Comparison of ENCODE assay signal across 28 mouse cellular contexts in genomic region chr12:102722966-102723365, GRCm38 (mm10). TPM values are rescaled to one million over a fixed set of nuclear protein-coding genes. Genes with fewer than 3 reads are reported as not detected.
DNase-seq lines count a peak whose midpoint lies in the region; ATAC-seq and TF ChIP-seq lines count a peak whose summit lies in the region.
"Had no signal": no experiment of that assay in that cellular context is flagged by ENCODE, and none has a peak within 500 bp of the region (broad histone marks: within the 10 kb centered on the region; RNA-seq: fewer than 3 reads in every experiment).

No protein-coding gene starts in this region.

- no peak for DNase-seq in kidney, adult 9 months
- DNase-seq in 3T3-L1 (ENCODE audit: low read depth, low spot score) (peak; percentile 42), 416B (ENCODE audit: low read depth) (peak; percentile 45), R1 (ENCODE audit: low read depth, low spot score) (peak; percentile 59)
- no peak for DNase-seq in heart, adult 2 months
- no peak for DNase-seq in limb, embryonic 10.5 days (ENCODE audit: low spot score)
- DNase-seq: adrenal gland, postnatal 14 days; cerebellum, adult 11-12 months; cerebellum, adult 9-10 months; cerebellum, postnatal 36 days; gastrocnemius, postnatal 36 days; kidney, adult 11 months had no signal

- peak overlapping the region; percentile 47; the same call in 1 of the 2 replicates for H3K27ac ChIP-seq in kidney, embryonic 15.5 days
- no peak overlapping the region for H3K27ac ChIP-seq in heart, adult 2 months
- no peak overlapping the region for H3K27ac ChIP-seq in limb, embryonic 10.5 days
- H3K27ac ChIP-seq: embryonic facial prominence, embryonic 15.5 days; hindbrain, embryonic 15.5 days had no signal

- H3K4me3 ChIP-seq in kidney, embryonic 15.5 days (replicated peaks): no peak overlapping the region
- H3K4me3 ChIP-seq in heart, adult 2 months: no peak overlapping the region
- H3K4me3 ChIP-seq in limb, embryonic 10.5 days: no peak overlapping the region
- H3K4me3 ChIP-seq: embryonic facial prominence, embryonic 15.5 days; erythroblast, embryonic 14.5 days; forebrain, embryonic 10.5 days; heart, embryonic 12.5 days; hindbrain, embryonic 15.5 days had no signal

- H3K79me2 ChIP-seq in heart, adult 2 months (replicated peaks; ENCODE audit: control insufficient read depth, insufficient read depth, low read length): no peaks in the 10 kb centered on the region

- no peak for TF ChIP-seq EP300 in heart, adult 2 months (IDR thresholded peaks at IDR 0.05; ENCODE audit: insufficient read depth, low read depth, low read length)

- H3K9me3 ChIP-seq in kidney, embryonic 15.5 days (replicated peaks): no peaks in the 10 kb centered on the region
- H3K9me3 ChIP-seq in limb, embryonic 10.5 days (replicated peaks): no peaks in the 10 kb centered on the region
- H3K9me3 ChIP-seq: embryonic facial prominence, embryonic 15.5 days; forebrain, embryonic 10.5 days; G1E; heart, embryonic 12.5 days; hindbrain, embryonic 15.5 days had no signal

- no peak overlapping the region for H3K4me2 ChIP-seq in kidney, embryonic 15.5 days
- H3K4me2 ChIP-seq: embryonic facial prominence, embryonic 15.5 days; heart, embryonic 12.5 days; hindbrain, embryonic 15.5 days had no signal

- no peak for TF ChIP-seq CTCF in heart, adult 2 months (IDR thresholded peaks at IDR 0.05)

- intact Hi-C loops in heart, adult 2 months (cut with DNase I): no loop called here

- H3K9ac ChIP-seq in kidney, embryonic 15.5 days: no peak overlapping the region
- no peak overlapping the region for H3K9ac ChIP-seq in heart, adult 2 months (ENCODE audit: low read depth, low read length)
- H3K9ac ChIP-seq: embryonic facial prominence, embryonic 15.5 days; heart, embryonic 12.5 days; hindbrain, embryonic 15.5 days had no signal

- H3K4me1 ChIP-seq in kidney, embryonic 15.5 days: peaks cover 19% of the 10 kb centered on the region
- no peaks in the 10 kb centered on the region for H3K4me1 ChIP-seq in heart, adult 2 months (ENCODE audit: control insufficient read depth, insufficient read depth, low read length)
- H3K4me1 ChIP-seq in limb, embryonic 10.5 days: peaks cover 21% of the 10 kb centered on the region
- H3K4me1 ChIP-seq: hindbrain, embryonic 15.5 days had no signal

- H3K36me3 ChIP-seq in kidney, embryonic 15.5 days: no peaks in the 10 kb centered on the region
- no peaks in the 10 kb centered on the region for H3K36me3 ChIP-seq in heart, adult 2 months (ENCODE audit: control insufficient read depth, insufficient read depth, low read length)
- H3K36me3 ChIP-seq in limb, embryonic 10.5 days: no peaks in the 10 kb centered on the region
- H3K36me3 ChIP-seq: embryonic facial prominence, embryonic 15.5 days; forebrain, embryonic 10.5 days; G1E; heart, embryonic 12.5 days; hindbrain, embryonic 15.5 days had no signal

- TF ChIP-seq POLR2A in heart, adult 2 months (IDR thresholded peaks at IDR 0.05; ENCODE audit: insufficient read depth, low read depth, low read length): no peak

- 56% methylated on average over 8 of the region's 8 CpGs for WGBS in kidney, embryonic 15.5 days
- WGBS in heart, adult 2 months: 89% methylated on average over 8 of the region's 8 CpGs
- 82% methylated on average over 8 of the region's 8 CpGs for WGBS in limb, embryonic 10.5 days

- peak; percentile 48; the same call in 1 of the 2 replicates for ATAC-seq in kidney, embryonic 15.5 days (replicated peaks; ENCODE audit: low FRiP score)
- ATAC-seq: activated CD4-positive, CD25-positive, alpha-beta regulatory T cell, adult 4 months; forebrain, embryonic 14.5 days had no signal

- no peaks in the 10 kb centered on the region for H3K27me3 ChIP-seq in kidney, embryonic 15.5 days
- no peaks in the 10 kb centered on the region for H3K27me3 ChIP-seq in heart, adult 2 months (ENCODE audit: control insufficient read depth, insufficient read depth, low read length)
- H3K27me3 ChIP-seq in limb, embryonic 10.5 days (ENCODE audit: low read depth, poor library complexity, severe bottlenecking): no peaks in the 10 kb centered on the region
- H3K27me3 ChIP-seq: embryonic facial prominence, embryonic 15.5 days; heart, embryonic 12.5 days; hindbrain, embryonic 15.5 days had no signal

RNA-seq across cellular contexts. Expression of gene Itpk1, which starts 18.2 kb away (rescaled TPM):
- 18.9 and 20.8 TPM in 2 replicates for polyA plus RNA-seq in kidney, embryonic 15.5 days (2015; fragmentation: Nextera tagmentation; extraction: Ambion mirVana)
- total RNA-seq in heart, adult 2 months (2021): 1 to 10 TPM; 7.9 to 9.5 TPM
- 11.6 and 11.9 TPM in 2 replicates for polyA plus RNA-seq in heart, adult 2 months (2012; rRNA removed)
- polyA plus RNA-seq in limb, embryonic 10.5 days (2016; fragmentation: Nextera tagmentation; extraction: Ambion mirVana): 9.7 and 11.0 TPM in 2 replicates

RNA-seq across cellular contexts. Expression of gene Moap1, which starts 20.5 kb away (rescaled TPM):
- polyA plus RNA-seq in kidney, embryonic 15.5 days (2015; fragmentation: Nextera tagmentation; extraction: Ambion mirVana): 24.5 and 25.4 TPM in 2 replicates
- total RNA-seq in heart, adult 2 months (2021): 1 to 10 TPM; 7.0 to 7.5 TPM
- 0.51 TPM in 1 of 2 replicates, not detected in the other for polyA plus RNA-seq in heart, adult 2 months (2012; rRNA removed)
- polyA plus RNA-seq in limb, embryonic 10.5 days (2016; fragmentation: Nextera tagmentation; extraction: Ambion mirVana): 34.8 and 38.8 TPM in 2 replicates
- polyA plus RNA-seq: erythroblast, embryonic 14.5 days had no signal

RNA-seq across cellular contexts. Expression of gene Tmem251, which starts 20.6 kb away (rescaled TPM):
- polyA plus RNA-seq in kidney, embryonic 15.5 days (2015; fragmentation: Nextera tagmentation; extraction: Ambion mirVana): 10.0 and 10.8 TPM in 2 replicates
- total RNA-seq in heart, adult 2 months (2021): 1 to 10 TPM; 4.5 to 4.6 TPM
- polyA plus RNA-seq in heart, adult 2 months (2012; rRNA removed): 1.8 and 4.0 TPM in 2 replicates
- 11.7 TPM in 2 replicates for polyA plus RNA-seq in limb, embryonic 10.5 days (2016; fragmentation: Nextera tagmentation; extraction: Ambion mirVana)

RNA-seq across cellular contexts. Expression of gene Gm28051, which starts 34.6 kb away (rescaled TPM):
- polyA plus RNA-seq in kidney, embryonic 15.5 days (2015; fragmentation: Nextera tagmentation; extraction: Ambion mirVana): not detected in 2 replicates
- total RNA-seq in heart, adult 2 months (2021): not detected
- polyA plus RNA-seq in heart, adult 2 months (2012; rRNA removed): not detected in 2 replicates
- polyA plus RNA-seq in limb, embryonic 10.5 days (2016; fragmentation: Nextera tagmentation; extraction: Ambion mirVana): not detected in 2 replicates
- total RNA-seq: adrenal gland, adult 18-20 months; adrenal gland, postnatal 14 days; G1E; gastrocnemius, adult 8-10 months; gastrocnemius, postnatal 36 days; heart, postnatal 25 days had no signal
- polyA plus RNA-seq: activated CD4-positive, CD25-positive, alpha-beta regulatory T cell, adult 4 months; embryonic facial prominence, embryonic 11.5 days; embryonic facial prominence, embryonic 15.5 days; erythroblast, embryonic 14.5 days; forebrain, embryonic 10.5 days; forebrain, embryonic 14.5 days; heart, embryonic 12.5 days; heart, embryonic 16.5 days; hindbrain, embryonic 11.5 days; hindbrain, embryonic 15.5 days; intestine, embryonic 14.5 days had no signal

RNA-seq across cellular contexts. Expression of gene Gon7, which starts 34.6 kb away (rescaled TPM):
- 33.7 and 38.7 TPM in 2 replicates for polyA plus RNA-seq in kidney, embryonic 15.5 days (2015; fragmentation: Nextera tagmentation; extraction: Ambion mirVana)
- total RNA-seq in heart, adult 2 months (2021): 10 to 100 TPM in 1 of 2 experiments, 1 to 10 TPM in 1; 9.8 to 10.4 TPM
- 5.9 and 7.0 TPM in 2 replicates for polyA plus RNA-seq in heart, adult 2 months (2012; rRNA removed)
- 46.1 and 52.2 TPM in 2 replicates for polyA plus RNA-seq in limb, embryonic 10.5 days (2016; fragmentation: Nextera tagmentation; extraction: Ambion mirVana)

Comparison
In these comparisons a context has a peak if more than half of its experiments do, and no peak if none do; other contexts are left out.
1. DNase-seq: peak in 3T3-L1 (single experiment), 416B (single experiment) and R1 (single experiment); none in kidney, adult 9 months (single experiment), heart, adult 2 months (0 of 2) and limb, embryonic 10.5 days (single experiment).
2. RNA of gene Moap1, which starts 20.5 kb away (polyA plus RNA-seq): 34.8 to 38.8 TPM in limb, embryonic 10.5 days and 24.5 to 25.4 TPM in kidney, embryonic 15.5 days; 0.51 TPM in heart, adult 2 months; every median in the first group is over 10 times any median in the second.